Mouse (Mus musculus): Measurements from ENCODE around the gene Tapbpl.

The Tapbpl gene

GRCm38 (mm10) chr6:125210436-125210835, 21.2 kb downstream of the Tapbpl start:
- DNase-seq (ENCODE audit: low read depth, low spot score): no peak

GRCm38 (mm10) chr6:125197166-125197565, 34.5 kb downstream of the Tapbpl start:
- no peak for DNase-seq (ENCODE audit: low read depth, low spot score)

- no peak for DNase-seq (ENCODE audit: low read depth, low spot score)
These were observed 35.4 kb downstream of the Tapbpl start for GRCm38 (mm10) chr6:125196301-125196700.

- no peak for DNase-seq (ENCODE audit: low read depth, low spot score)
These were observed 36.1 kb downstream of the Tapbpl start for GRCm38 (mm10) chr6:125195541-125196075.

- DNase-seq (ENCODE audit: low read depth, low spot score): no peak
These were observed 38.3 kb downstream of the Tapbpl start for GRCm38 (mm10) chr6:125193390-125193789.

GRCm38 (mm10) chr6:125192841-125193240, 38.8 kb downstream of the Tapbpl start:
- peak; percentile 50 for DNase-seq (ENCODE audit: low read depth, low spot score)

- DNase-seq (ENCODE audit: low read depth, low spot score): peak; percentile 95
These were observed 39.5 kb downstream of the Tapbpl start for GRCm38 (mm10) chr6:125192016-125192714.

GRCm38 (mm10) chr6:125191332-125192015, 40.2 kb downstream of the Tapbpl start, which contains the start of the genes Ncapd2 and Mrpl51:
Ncapd2 (minus strand) TSS chr6:125191701.
Mrpl51 (plus strand) TSS chr6:125191801.
- peak; percentile 99 for DNase-seq (ENCODE audit: low read depth, low spot score)

GRCm38 (mm10) chr6:125190816-125191215, 40.8 kb downstream of the Tapbpl start:
- DNase-seq (ENCODE audit: low read depth, low spot score): no peak

GRCm38 (mm10) chr6:125186203-125186602, 45.5 kb downstream of the Tapbpl start:
- no peak for DNase-seq (ENCODE audit: low read depth, low spot score)

- no peak for DNase-seq (ENCODE audit: low read depth, low spot score)
These were observed 49.5 kb downstream of the Tapbpl start for GRCm38 (mm10) chr6:125182133-125182532.

GRCm38 (mm10) chr6:125179601-125180000, 52.1 kb downstream of the Tapbpl start:
- no peak for DNase-seq (ENCODE audit: low read depth, low spot score)

GRCm38 (mm10) chr6:125175469-125175868, 56.2 kb downstream of the Tapbpl start:
- DNase-seq (ENCODE audit: low read depth, low spot score): no peak

All from A20 (cell line).